Mouse (Mus musculus): ENCODE results near the gene Ankdd1b. TPM values are rescaled to one million over a fixed set of nuclear protein-coding genes. Genes with fewer than 3 reads are reported as not detected.

Gene Ankdd1b
- 1 to 10 TPM; 1.1 TPM for total RNA-seq (2022)

GRCm38 (mm10) chr13:96470957-96471356 is at the start of gene Ankdd1b:
TSS of gene Ankdd1b (minus strand) at chr13:96471198.
- DNase-seq (ENCODE audit: low spot score), result no peak

- DNase-seq (ENCODE audit: low spot score), result no peak
These were observed 46.3 kb upstream of the Ankdd1b start for GRCm38 (mm10) chr13:96517335-96517734.

- no peak for DNase-seq (ENCODE audit: low spot score)
These were observed 45.3 kb upstream of the Ankdd1b start for GRCm38 (mm10) chr13:96516249-96516648.

- no peak for DNase-seq (ENCODE audit: low spot score)
These were observed 43.4 kb upstream of the Ankdd1b start for GRCm38 (mm10) chr13:96514154-96514942.

- DNase-seq (ENCODE audit: low spot score), result peak; percentile 63
These were observed 40.9 kb upstream of the Ankdd1b start for GRCm38 (mm10) chr13:96511893-96512292.

GRCm38 (mm10) chr13:96511262-96511661 is 40.3 kb upstream of the Ankdd1b start:
- no peak for DNase-seq (ENCODE audit: low spot score)

GRCm38 (mm10) chr13:96510635-96511034 is 39.6 kb upstream of the Ankdd1b start:
- DNase-seq (ENCODE audit: low spot score), result peak; percentile 62

- no peak for DNase-seq (ENCODE audit: low spot score)
These were observed 36.5 kb upstream of the Ankdd1b start for GRCm38 (mm10) chr13:96507541-96507940.

- no peak for DNase-seq (ENCODE audit: low spot score)
These were observed 35.3 kb upstream of the Ankdd1b start for GRCm38 (mm10) chr13:96506313-96506712.

- DNase-seq (ENCODE audit: low spot score), result no peak
These were observed 34.7 kb upstream of the Ankdd1b start for GRCm38 (mm10) chr13:96505661-96506060.

- DNase-seq (ENCODE audit: low spot score), result no peak
These were observed 28.9 kb upstream of the Ankdd1b start for GRCm38 (mm10) chr13:96499891-96500290.

GRCm38 (mm10) chr13:96496630-96497029 is 25.6 kb upstream of the Ankdd1b start:
- DNase-seq (ENCODE audit: low spot score), result no peak

GRCm38 (mm10) chr13:96490433-96490832 is 19.4 kb upstream of the Ankdd1b start, which contains the start of gene Gm17622:
TSS of gene Gm17622 (plus strand) at chr13:96490733.
- DNase-seq (ENCODE audit: low spot score), result no peak

- no peak for DNase-seq (ENCODE audit: low spot score)
These were observed 17.0 kb upstream of the Ankdd1b start for GRCm38 (mm10) chr13:96487968-96488367.

- no peak for DNase-seq (ENCODE audit: low spot score)
These were observed 16.2 kb upstream of the Ankdd1b start for GRCm38 (mm10) chr13:96487230-96487629.

GRCm38 (mm10) chr13:96478991-96479390 is 8.0 kb upstream of the Ankdd1b start:
- DNase-seq (ENCODE audit: low spot score), result no peak

GRCm38 (mm10) chr13:96477226-96477625 is 6.2 kb upstream of the Ankdd1b start:
- no peak for DNase-seq (ENCODE audit: low spot score)

GRCm38 (mm10) chr13:96470556-96470955 is 442 bp downstream of the Ankdd1b start:
- DNase-seq (ENCODE audit: low spot score), result no peak

GRCm38 (mm10) chr13:96468678-96469077 is 2.3 kb downstream of the Ankdd1b start:
- no peak for DNase-seq (ENCODE audit: low spot score)

GRCm38 (mm10) chr13:96465315-96465714 is 5.7 kb downstream of the Ankdd1b start:
- DNase-seq (ENCODE audit: low spot score), result no peak

- no peak for DNase-seq (ENCODE audit: low spot score)
These were observed 8.4 kb downstream of the Ankdd1b start for GRCm38 (mm10) chr13:96462644-96463043.

GRCm38 (mm10) chr13:96458606-96459005 is 12.4 kb downstream of the Ankdd1b start:
- DNase-seq (ENCODE audit: low spot score), result no peak

- DNase-seq (ENCODE audit: low spot score), result no peak
These were observed 13.0 kb downstream of the Ankdd1b start for GRCm38 (mm10) chr13:96458018-96458417.

GRCm38 (mm10) chr13:96457566-96457965 is 13.4 kb downstream of the Ankdd1b start:
- no peak for DNase-seq (ENCODE audit: low spot score)
